Mouse (Mus musculus): ENCODE measurements around the gene Pcdh15.

- no peak for TF ChIP-seq POLR2A (IDR thresholded peaks at IDR 0.05; ENCODE audit: extremely low read depth, insufficient read depth, low read length)
- TF ChIP-seq CTCF (IDR thresholded peaks at IDR 0.05; ENCODE audit: extremely low read depth, insufficient read depth, low read length), result no peak
These were observed 713.2 kb downstream of the Pcdh15 start for GRCm38 (mm10) chr10:73812311-73812710.
